Mouse (Mus musculus) kidney, postnatal 25 days (tissue): ENCODE results near the gene Syn3.

ENCODE experiments used
- DNase-seq, 2 experiments: peaks; one replicate each; pipeline ENCODE4 v3.0.0; 2021; ENCODE audit warnings: mixed read lengths in 2 of 2

Syn3 gene

GRCm38 (mm10) chr10:86302761-86303494 is 195.8 kb downstream of the Syn3 start:
- peak; percentile 88 to 92 for DNase-seq

GRCm38 (mm10) chr10:86302318-86302648 is 196.4 kb downstream of the Syn3 start:
- DNase-seq: no peak

- peak in 1 of 2 experiments; percentile 62 for DNase-seq
Measured at GRCm38 (mm10) chr10:86301593-86302317, 196.9 kb downstream of the Syn3 start.

GRCm38 (mm10) chr10:86301117-86301490 is 197.6 kb downstream of the Syn3 start:
- no peak for DNase-seq

- DNase-seq: peak; percentile 91 to 96
Measured at GRCm38 (mm10) chr10:86300293-86301116, 198.2 kb downstream of the Syn3 start, which contains the start of gene Timp3. Gene Timp3 (plus strand): TSS chr10:86300372.

GRCm38 (mm10) chr10:86299795-86300194 is 198.9 kb downstream of the Syn3 start:
- no peak for DNase-seq

- DNase-seq: peak; percentile 66 to 83
Measured at GRCm38 (mm10) chr10:86298326-86298725, 200.4 kb downstream of the Syn3 start.

- DNase-seq: no peak
Measured at GRCm38 (mm10) chr10:86297307-86297706, 201.4 kb downstream of the Syn3 start.

- peak; percentile 78 to 90 for DNase-seq
Measured at GRCm38 (mm10) chr10:86296111-86296510, 202.6 kb downstream of the Syn3 start.

GRCm38 (mm10) chr10:86295454-86296098 is 203.1 kb downstream of the Syn3 start:
- DNase-seq: no peak

GRCm38 (mm10) chr10:86294599-86295365 is 203.9 kb downstream of the Syn3 start:
- peak; percentile 74 to 91 for DNase-seq

- DNase-seq: peak in 1 of 2 experiments; percentile 50
Measured at GRCm38 (mm10) chr10:86293880-86294279, 204.8 kb downstream of the Syn3 start.

- DNase-seq: peak; percentile 83 to 92
Measured at GRCm38 (mm10) chr10:86290109-86290771, 208.5 kb downstream of the Syn3 start.

- peak; percentile 41 to 77 for DNase-seq
Measured at GRCm38 (mm10) chr10:86286508-86286907, 212.2 kb downstream of the Syn3 start.

- DNase-seq: no peak
Measured at GRCm38 (mm10) chr10:86281238-86281637, 217.5 kb downstream of the Syn3 start.

- no peak for DNase-seq
Measured at GRCm38 (mm10) chr10:86279579-86280168, 219.0 kb downstream of the Syn3 start.

- no peak for DNase-seq
Measured at GRCm38 (mm10) chr10:86278481-86278880, 220.2 kb downstream of the Syn3 start.

GRCm38 (mm10) chr10:86277327-86277726 is 221.4 kb downstream of the Syn3 start:
- DNase-seq: no peak

- no peak for DNase-seq
Measured at GRCm38 (mm10) chr10:86275585-86275984, 223.1 kb downstream of the Syn3 start.

- DNase-seq: peak; percentile 74 to 89
Measured at GRCm38 (mm10) chr10:86273410-86274191, 225.1 kb downstream of the Syn3 start.
